Mouse (Mus musculus) cortical plate, adult 2 months (tissue): ENCODE data around the gene Lrp6.

Experiments used
- CTCF ChIP-seq: fragments of 200-500 bp; IDR thresholded peaks from 2 replicates; pipeline ENCODE4 v1.5.1; 2011; ENCODE audit warnings: mild to moderate bottlenecking, control low read depth, low read length; ENCODE audit not compliant: insufficient read depth; ENCODE audit errors: extremely low read depth
- POLR2A ChIP-seq: fragments of 200-500 bp; IDR thresholded peaks from 2 replicates; pipeline ENCODE4 v1.6.1; 2011; ENCODE audit warnings: mild to moderate bottlenecking, low read length, control low read depth; ENCODE audit not compliant: insufficient read depth; ENCODE audit errors: extremely low read depth

DNA sequence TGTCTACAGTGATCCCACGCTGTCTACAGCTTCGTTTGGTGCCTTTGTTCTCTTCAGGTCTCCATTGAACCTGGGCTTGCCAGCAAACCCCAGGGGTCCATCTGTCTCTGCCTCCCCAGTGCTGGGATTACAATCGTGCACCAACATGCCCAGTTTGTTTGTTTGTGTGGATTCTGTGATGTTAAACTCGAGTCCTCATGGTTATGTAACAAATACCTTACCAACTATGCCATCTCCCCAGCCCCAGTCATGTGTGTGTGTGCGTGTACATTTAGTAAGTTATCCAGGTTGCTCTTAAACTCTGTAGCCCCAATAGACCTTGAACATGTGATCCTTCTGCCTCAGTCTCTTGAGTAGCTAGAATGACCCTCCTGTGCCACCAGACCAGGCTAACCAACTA is 19.5 kb upstream of the Lrp6 start:
- TF ChIP-seq POLR2A (no peak), CTCF (no peak)
